Mouse (Mus musculus): ENCODE results near the gene Dnaaf1.

The Dnaaf1 gene

GRCm38 (mm10) chr8:119572411-119572810 is 2.6 kb upstream of the Dnaaf1 start:
- peak; percentile 38 for DNase-seq

DNA sequence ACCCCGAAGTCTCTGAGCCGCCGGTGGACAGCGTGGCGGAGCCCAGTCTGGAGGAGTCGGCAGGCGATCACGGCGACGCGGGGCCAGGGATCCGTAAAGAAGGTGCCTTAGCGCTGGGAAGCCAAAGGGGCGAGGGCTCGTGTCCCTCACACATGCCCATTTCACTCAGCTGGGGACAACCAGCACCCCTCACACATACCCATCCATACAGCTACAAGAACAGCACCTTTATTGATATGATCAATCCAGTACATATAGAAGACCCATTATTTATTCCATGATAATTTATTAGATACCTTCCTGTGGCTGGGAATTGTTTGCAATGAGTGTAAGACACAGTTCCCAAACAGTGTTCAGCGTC is 311 bp downstream of the Dnaaf1 start:
- DNase-seq: no peak

- peak; percentile 10 for DNase-seq
Observed at GRCm38 (mm10) chr8:119579096-119579495, 4.1 kb downstream of the Dnaaf1 start.

DNA sequence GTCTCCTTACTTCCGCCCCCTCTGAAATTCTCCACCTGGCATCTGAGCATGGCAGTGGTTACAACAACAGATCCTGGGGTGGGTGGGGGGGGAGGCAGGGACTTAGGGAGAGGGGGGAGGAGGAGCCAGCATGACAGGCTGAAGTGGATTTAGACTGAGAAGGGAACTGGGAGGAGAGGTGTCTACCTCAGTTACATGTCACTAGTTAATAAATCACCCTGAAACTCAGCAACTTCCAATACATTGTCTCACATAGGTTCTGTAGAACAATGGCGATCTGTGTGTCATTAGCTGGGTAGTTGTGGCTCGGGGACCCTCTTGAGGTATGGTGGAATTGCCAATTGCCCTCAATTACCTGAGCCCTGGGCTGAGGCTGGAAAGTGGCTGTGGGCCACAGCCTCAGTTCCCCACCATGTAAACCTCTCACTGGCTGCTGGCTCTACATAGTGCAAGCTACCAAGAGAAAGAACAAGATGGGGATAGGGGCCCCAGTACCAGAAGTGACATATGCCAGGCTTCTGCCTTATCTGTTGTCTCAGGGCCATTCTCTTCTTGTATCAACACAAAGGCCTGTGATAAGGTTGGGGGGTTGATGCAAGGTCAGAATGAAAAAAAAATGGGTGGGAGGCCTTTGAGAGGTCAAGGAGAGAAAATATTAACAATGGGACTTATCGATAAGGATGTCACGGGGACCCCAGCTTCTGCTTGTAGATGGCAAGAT is 5.6 kb downstream of the Dnaaf1 start:
- no peak for DNase-seq

DNA sequence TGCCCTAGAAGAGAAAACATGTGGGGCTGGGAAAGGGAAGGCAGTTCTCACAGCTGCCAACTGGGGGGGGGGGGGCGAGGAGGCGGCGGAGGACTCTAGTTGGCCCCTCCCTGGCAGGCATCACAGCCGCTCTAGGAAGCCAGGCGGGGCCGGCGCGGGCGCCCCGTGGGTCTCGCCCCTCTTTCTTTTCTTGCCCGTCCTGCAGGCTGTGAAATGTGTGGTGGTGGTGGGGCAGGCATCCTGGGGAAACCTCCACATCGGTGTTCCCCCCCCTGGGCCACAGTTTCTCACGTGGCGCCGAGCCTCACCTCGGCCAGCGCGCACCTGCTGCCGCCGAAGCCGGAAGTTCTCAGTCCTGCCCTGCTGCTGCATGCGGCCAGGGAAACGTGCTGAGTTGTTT is 10.9 kb downstream of the Dnaaf1 start:
- DNase-seq: peak; percentile 10

GRCm38 (mm10) chr8:119588321-119588720 is 13.3 kb downstream of the Dnaaf1 start:
- DNase-seq: no peak

DNA sequence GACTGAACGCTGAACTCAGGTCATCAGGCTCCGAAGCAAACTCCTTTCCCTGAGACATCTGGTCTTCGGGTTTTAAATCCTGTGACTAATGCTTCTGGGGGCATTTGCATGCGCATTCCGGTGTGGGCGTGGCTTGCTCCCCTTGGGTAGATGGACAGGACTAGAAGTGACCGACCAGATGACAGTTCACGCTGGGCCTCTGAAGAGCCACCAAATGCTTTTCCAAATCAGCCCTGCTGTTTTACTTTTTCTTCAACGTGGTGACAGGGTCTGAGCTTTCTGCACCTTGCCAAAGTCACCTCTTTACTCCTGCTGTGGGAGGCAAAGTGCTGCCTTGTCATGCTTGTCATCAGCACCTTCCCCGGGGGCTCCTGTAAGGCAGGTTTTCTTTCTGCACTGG is 13.8 kb downstream of the Dnaaf1 start:
- DNase-seq: no peak

GRCm38 (mm10) chr8:119590348-119590747 is 15.3 kb downstream of the Dnaaf1 start:
- DNase-seq: no peak

DNA sequence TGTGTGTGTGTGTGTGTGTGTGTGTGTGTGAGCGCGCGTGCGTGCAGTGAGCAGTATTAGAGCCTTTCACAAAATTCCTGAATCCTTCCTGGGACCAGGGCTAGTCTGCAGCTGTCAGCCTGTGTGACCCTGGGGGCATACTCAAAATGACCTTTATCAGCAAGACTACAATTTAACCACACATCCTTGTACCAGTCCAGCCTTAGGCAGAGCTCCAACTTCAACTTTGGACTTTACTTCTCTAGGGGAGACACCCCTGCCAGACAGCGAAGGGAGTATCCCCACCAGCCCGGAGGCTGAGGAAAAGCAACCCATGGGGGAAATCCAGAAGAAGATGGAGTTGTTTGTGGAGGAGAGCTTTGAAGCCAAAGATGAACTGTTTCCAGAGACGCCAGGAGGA is 16.4 kb downstream of the Dnaaf1 start:
- no peak for DNase-seq

GRCm38 (mm10) chr8:119603771-119604170 is 28.7 kb downstream of the Dnaaf1 start:
- DNase-seq: no peak

DNA sequence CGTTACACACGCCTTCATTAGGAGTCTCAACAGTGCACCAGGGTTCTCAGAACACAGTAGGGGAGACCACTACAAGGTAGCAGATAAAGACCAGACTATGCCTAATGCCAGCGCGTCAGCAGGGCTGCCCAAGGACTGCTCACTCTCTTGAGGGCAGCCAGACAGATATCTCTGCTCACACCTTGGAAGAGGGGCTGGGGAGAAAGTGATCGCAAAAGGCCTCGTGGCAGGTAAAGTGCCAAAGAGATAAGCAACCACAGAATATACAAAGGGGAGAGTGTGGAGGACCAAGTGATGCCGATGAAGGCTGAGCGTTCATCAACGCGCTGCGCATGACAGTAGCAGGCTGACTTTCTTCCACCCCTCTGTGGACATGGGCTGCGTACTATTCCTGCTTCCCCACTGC is 29.4 kb downstream of the Dnaaf1 start:
- DNase-seq: no peak

DNA sequence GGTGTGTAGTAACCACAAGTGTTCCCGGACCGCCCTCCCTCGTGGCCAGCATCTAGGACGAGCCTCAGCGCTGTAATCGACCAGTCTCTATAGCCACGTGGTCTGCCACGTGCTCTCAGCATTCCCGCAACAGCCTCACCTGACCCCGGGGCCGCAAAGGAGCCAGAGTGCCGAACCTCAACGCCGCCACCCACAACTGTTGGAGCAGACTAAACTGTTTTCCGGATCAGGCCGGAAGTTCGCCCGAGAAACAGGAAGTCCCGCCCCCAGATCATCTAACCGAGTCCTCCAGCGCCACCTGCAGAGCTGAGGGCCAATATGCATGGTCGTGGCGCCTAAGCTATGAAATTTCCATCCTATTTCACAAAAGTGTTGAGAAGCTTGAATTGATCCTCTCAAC is 30.0 kb downstream of the Dnaaf1 start, which contains the start of gene Taf1c:
Taf1c (minus strand) TSS at position 227 of the 400 bp plus-strand sequence.
- DNase-seq: peak; percentile 98

DNA sequence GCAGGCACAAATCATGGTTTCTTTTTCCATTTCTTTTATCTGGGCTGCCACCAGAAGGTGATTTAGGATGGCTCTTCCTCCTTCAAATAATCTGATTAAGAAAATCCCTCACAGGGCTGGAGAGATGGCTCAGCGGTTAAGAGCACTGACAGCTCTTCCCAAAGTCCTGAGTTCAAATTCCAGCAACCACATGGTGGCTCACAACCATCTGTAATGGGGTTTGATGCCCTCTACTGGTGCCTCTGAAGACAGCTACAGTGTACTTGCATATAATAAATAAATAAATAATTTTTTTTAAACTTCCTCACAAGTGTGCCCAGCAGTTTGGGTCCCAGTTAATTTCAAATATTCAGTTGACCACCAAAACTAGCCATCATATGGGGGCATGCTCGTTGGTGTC is 31.2 kb downstream of the Dnaaf1 start:
- DNase-seq: peak; percentile 23

DNA sequence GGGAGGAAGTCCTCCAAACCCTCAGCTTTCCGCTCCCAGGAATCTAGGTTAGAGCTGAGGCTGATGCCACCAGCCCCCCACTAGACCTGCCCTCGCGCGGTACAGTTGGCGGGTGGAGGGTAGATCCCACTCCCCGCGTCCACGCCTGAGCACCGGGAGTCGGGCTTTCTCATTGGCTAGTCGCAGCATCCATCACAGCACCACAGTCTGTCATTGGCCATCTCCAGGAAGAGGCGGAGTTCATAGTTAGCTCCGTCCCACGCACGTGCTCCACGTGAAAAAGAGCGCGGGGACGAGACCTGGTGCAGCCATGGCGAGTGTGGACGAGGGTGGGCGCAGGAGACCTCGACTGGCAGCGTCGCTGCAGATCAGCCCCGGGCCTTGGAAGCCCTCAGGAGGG is 37.4 kb downstream of the Dnaaf1 start, which contains the start of gene Adad2:
Adad2 (plus strand) TSS at position 277 of the 400 bp plus-strand sequence.
- no peak for DNase-seq

DNA sequence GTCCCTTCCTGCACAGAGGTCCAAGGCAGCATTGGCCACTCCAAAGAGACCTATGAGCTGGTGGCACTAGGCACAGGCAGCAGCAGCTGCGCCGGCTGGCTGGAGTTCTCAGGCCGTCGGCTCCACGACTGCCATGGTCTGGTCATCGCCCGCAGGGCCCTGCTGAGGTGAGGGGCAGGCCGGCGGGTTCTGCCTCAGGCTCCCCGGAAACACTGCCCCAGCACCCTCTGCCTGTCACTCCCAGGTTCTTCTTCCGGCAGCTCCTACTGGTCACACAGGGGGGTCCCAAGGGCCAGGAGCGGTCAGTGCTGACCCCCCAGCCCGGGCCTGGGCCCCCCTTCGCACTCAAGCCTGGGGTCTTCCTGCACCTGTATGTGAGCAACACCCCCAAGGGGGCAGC is 40.1 kb downstream of the Dnaaf1 start:
- DNase-seq: no peak

DNA sequence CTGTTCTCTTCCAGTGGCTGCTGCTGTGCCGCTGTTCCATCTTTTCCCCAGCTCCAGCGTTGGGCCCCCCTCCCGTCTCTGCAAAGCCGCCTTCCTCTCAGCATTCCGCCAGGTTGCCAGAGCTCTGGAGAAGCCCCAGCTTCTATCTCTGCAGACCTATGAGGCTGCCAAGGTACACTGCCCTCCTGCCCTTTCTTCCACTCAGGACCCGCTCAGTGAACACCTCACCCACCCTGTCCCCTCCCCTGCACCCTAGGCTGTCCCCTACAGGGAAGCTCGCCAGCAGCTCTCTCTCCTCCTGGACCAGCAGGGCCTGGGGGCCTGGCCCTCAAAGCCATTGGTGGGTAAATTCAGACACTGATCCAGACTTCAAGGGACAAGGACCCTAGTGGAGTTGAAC is 41.3 kb downstream of the Dnaaf1 start:
- DNase-seq: no peak

DNA sequence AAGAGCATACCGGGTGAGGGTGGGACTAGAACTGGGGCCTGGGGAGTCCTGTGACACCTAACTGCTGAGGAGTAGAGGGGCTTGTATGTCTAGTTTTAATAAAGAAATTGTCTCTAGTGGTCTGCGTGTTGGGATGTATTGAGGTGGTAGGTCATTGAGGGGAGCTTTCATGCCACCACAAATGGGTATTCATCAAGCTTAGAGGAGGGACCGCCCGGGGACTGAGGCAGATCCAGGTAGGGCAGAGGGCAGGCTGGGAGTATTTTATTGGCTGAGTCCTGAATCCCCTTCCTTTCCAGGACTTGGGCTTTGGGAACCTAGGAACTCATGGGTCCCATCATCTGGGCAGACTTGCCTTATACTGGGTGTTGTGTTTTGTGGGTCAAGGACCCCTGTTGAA is 41.8 kb downstream of the Dnaaf1 start:
- no peak for DNase-seq

GRCm38 (mm10) chr8:119617586-119617985 is 42.6 kb downstream of the Dnaaf1 start:
- no peak for DNase-seq

DNA sequence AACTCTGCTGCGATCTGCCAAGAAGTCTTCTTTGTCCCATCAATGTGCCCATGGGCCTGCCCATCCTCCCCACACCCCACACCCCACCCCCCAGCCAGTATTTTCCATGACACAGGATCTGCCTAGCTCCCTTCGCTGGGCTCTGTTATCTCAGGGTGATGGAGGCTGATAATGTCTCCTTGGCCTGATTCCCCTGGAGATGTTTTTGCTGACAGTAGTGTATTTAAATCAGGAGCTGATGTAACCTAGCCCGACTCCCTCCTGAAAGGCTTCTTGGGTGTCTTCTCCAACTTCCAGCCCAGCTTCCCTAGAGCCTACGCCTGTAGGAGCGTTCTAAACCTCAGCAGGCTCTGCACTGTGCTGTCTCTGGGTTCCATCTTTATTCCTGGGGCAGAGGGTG is 43.9 kb downstream of the Dnaaf1 start:
- no peak for DNase-seq

DNA sequence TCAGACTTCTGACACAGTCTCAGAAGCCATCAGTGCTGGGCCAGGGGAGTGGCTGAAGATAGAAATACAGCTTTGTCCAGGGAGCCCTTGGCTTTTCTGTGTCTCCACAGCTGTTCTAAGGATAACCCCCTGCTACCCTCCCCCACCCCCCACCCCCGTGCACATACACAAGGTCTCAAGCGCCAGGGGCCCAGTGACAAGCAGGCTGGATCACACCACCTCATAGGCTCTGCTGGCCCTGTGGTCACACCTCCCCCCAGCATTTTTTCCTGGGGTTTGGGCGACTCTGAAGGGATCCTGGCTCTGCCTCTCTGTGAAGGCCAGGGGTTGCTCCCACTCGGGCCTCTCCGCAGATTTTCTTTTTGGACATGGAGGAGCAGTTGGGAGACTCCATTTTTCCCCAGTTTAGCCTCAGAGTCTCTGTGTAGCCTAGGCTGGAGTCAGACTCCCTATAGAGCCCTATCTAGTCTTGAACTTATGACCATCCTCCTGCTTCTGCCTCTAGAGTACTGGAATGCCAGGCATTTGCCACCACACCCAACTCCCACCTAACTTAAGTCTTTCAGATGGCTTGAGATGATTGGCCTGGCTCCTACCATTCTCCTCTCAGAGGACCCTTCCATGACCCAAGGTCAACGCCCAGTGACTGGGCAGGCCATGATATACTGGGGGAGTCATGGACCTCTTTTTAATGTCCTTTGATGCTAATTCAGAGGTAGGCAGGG is 45.2 kb downstream of the Dnaaf1 start:
- no peak for DNase-seq

- no peak for DNase-seq
Observed at GRCm38 (mm10) chr8:119620848-119621465, 45.9 kb downstream of the Dnaaf1 start.

- no peak for DNase-seq
Observed at GRCm38 (mm10) chr8:119622555-119622954, 47.5 kb downstream of the Dnaaf1 start.

GRCm38 (mm10) chr8:119623061-119623460 is 48.0 kb downstream of the Dnaaf1 start:
- DNase-seq: no peak

DNA sequence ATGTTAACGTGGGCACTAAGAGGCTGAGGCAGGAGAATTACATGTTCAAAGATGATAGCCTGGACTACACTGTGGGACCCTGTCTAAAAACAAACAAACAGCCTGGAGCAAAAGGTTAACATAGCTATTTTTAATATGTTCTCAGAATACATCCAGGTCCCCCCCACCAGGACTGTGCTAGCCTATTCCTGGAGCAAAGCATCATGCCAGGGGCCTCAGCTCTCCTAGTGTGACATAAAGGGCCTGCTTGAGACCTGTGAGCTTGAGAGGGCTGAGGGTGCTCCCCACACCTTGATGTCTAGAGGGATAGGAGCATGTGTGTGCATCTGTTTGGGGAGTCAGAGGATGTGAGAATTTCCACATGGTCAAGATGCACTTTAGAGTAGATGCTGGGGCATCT is 48.7 kb downstream of the Dnaaf1 start:
- DNase-seq: no peak

Data from lung, postnatal 36 days (tissue).